Mouse (Mus musculus) ES-Bruce4 (cell line): Measurements from ENCODE around the gene Zcrb1. TPM values are rescaled to one million over a fixed set of nuclear protein-coding genes. Genes with fewer than 3 reads are reported as not detected.
"Not testable (repeated sequence)": the region's sequence is repeated elsewhere in the genome, so short reads cannot be mapped to it uniquely, and the experiment has no call there.

Experiments used
- H3K27ac ChIP-seq: 2 replicates; pipeline ENCODE4 v1.5.1; 2012; ENCODE audit warnings: low read length, inconsistent platforms; ENCODE audit not compliant: insufficient read depth
- H3K27me3 ChIP-seq: 2 replicates; pipeline ENCODE4 v1.6.1; 2012; ENCODE audit warnings: mild to moderate bottlenecking, low read length, inconsistent platforms; ENCODE audit not compliant: control insufficient read depth, poor library complexity, insufficient read depth, severe bottlenecking
- H3K36me3 ChIP-seq: 2 replicates; pipeline ENCODE4 v1.6.1; 2012; ENCODE audit warnings: inconsistent platforms, mild to moderate bottlenecking, low read length, moderate library complexity; ENCODE audit not compliant: control insufficient read depth, poor library complexity, insufficient read depth, severe bottlenecking
- H3K4me1 ChIP-seq: one replicate; pipeline ENCODE4 v1.8.1; 2011; ENCODE audit warnings: low read length; ENCODE audit not compliant: control insufficient read depth, insufficient read depth
- H3K4me3 ChIP-seq: 2 replicates; pipeline ENCODE4 v1.5.1; 2011; ENCODE audit warnings: low read depth, mild to moderate bottlenecking, low read length
- H3K9ac ChIP-seq: 2 replicates; pipeline ENCODE4 v1.6.1; 2012; ENCODE audit warnings: low read depth, mild to moderate bottlenecking, inconsistent platforms; ENCODE audit not compliant: poor library complexity, severe bottlenecking
- H3K9me3 ChIP-seq: replicated peaks from 2 replicates; pipeline ENCODE4 v1.6.1; 2012; ENCODE audit warnings: mild to moderate bottlenecking, low read length, inconsistent platforms; ENCODE audit not compliant: control insufficient read depth, poor library complexity, insufficient read depth, severe bottlenecking
- CTCF ChIP-seq: IDR thresholded peaks from one replicate; pipeline ENCODE4 v1.8.1; 2011; ENCODE audit warnings: low read depth, low read length
- EP300 ChIP-seq: IDR thresholded peaks from 2 replicates; pipeline ENCODE4 v1.6.1; 2011; ENCODE audit warnings: low read depth, low read length; ENCODE audit not compliant: insufficient read depth
- POLR2A ChIP-seq: IDR thresholded peaks from one replicate; pipeline ENCODE4 v1.8.1; 2011; ENCODE audit warnings: low read length; ENCODE audit not compliant: insufficient read depth
- polyA plus RNA-seq: library from polyadenylated mRNA; stranded (reverse); fragments of >200 nt; gene quantifications from 2 replicates; pipeline ENCODE4 v1.2.4, GENCODE M21; 2011; ENCODE audit warnings: low read depth; ENCODE audit not compliant: missing spikeins, insufficient read depth, insufficient read length

Zcrb1 gene
- polyA plus RNA-seq, 1 experiment: 109 TPM

GRCm38 (mm10) chr15:93379177-93379576 is 19.0 kb downstream of the Zcrb1 start:
- Histone ChIP-seq H3K4me3 (no peak overlapping the region), H3K9me3 (no peaks in the 10 kb centered on the region), H3K27ac (no peak overlapping the region), H3K9ac (no peak overlapping the region), H3K36me3 (no peaks in the 10 kb centered on the region), H3K4me1 (no peaks in the 10 kb centered on the region), H3K27me3 (no peaks in the 10 kb centered on the region)
- TF ChIP-seq POLR2A (no peak), EP300 (no peak), CTCF (peak; percentile 19)

GRCm38 (mm10) chr15:93375696-93376095 is 22.4 kb downstream of the Zcrb1 start:
- Histone ChIP-seq H3K4me3 (no peak overlapping the region), H3K36me3 (no peaks in the 10 kb centered on the region), H3K9ac (no peak overlapping the region), H3K27ac (no peak overlapping the region), H3K4me1 (no peaks in the 10 kb centered on the region), H3K27me3 (no peaks in the 10 kb centered on the region), H3K9me3 (no peaks in the 10 kb centered on the region)
- TF ChIP-seq CTCF (no peak), POLR2A (no peak)

- H3K9ac ChIP-seq, H3K27ac ChIP-seq, H3K36me3 ChIP-seq, H3K9me3 ChIP-seq, H3K4me3 ChIP-seq, H3K27me3 ChIP-seq, H3K4me1 ChIP-seq: not testable (repeated sequence)
Measured at GRCm38 (mm10) chr15:93372525-93373119, 25.5 kb downstream of the Zcrb1 start.

GRCm38 (mm10) chr15:93371838-93372237 is 26.3 kb downstream of the Zcrb1 start:
- no peak for TF ChIP-seq POLR2A
- TF ChIP-seq CTCF: no peak
- no peak for TF ChIP-seq EP300
- no peaks in the 10 kb centered on the region for H3K4me1 ChIP-seq
- H3K27me3 ChIP-seq: no peaks in the 10 kb centered on the region; the same call in 1 of the 2 replicates
- no peak overlapping the region for H3K9ac ChIP-seq
- no peaks in the 10 kb centered on the region for H3K36me3 ChIP-seq
- no peaks in the 10 kb centered on the region for H3K9me3 ChIP-seq
- H3K4me3 ChIP-seq: no peak overlapping the region
- no peak overlapping the region for H3K27ac ChIP-seq

GRCm38 (mm10) chr15:93368558-93368957 is 29.6 kb downstream of the Zcrb1 start:
- Histone ChIP-seq H3K36me3 (no peaks in the 10 kb centered on the region), H3K9ac (no peak overlapping the region), H3K9me3 (no peaks in the 10 kb centered on the region), H3K27me3 (no peaks in the 10 kb centered on the region; the same call in 1 of the 2 replicates), H3K27ac (no peak overlapping the region), H3K4me3 (no peak overlapping the region), H3K4me1 (no peaks in the 10 kb centered on the region)
- TF ChIP-seq EP300 (no peak), POLR2A (no peak), CTCF (no peak)

GRCm38 (mm10) chr15:93365561-93365960 is 32.6 kb downstream of the Zcrb1 start:
- Histone ChIP-seq H3K9me3 (no peaks in the 10 kb centered on the region), H3K4me1 (no peaks in the 10 kb centered on the region), H3K27ac (no peak overlapping the region), H3K4me3 (no peak overlapping the region), H3K27me3 (no peaks in the 10 kb centered on the region; the same call in 1 of the 2 replicates), H3K36me3 (no peaks in the 10 kb centered on the region), H3K9ac (no peak overlapping the region)
- TF ChIP-seq POLR2A (no peak), EP300 (no peak), CTCF (no peak)
